Mouse (Mus musculus) layer of hippocampus, postnatal 36 days (tissue): ENCODE data around the gene Ccdc151. TPM values are rescaled to one million over a fixed set of nuclear protein-coding genes. Genes with fewer than 3 reads are reported as not detected.

Experiments
- DNase-seq, 2 experiments: peaks; one replicate each; pipeline ENCODE4 v3.0.0; 2022
- total RNA-seq, 2 experiments: library from RNA; stranded (reverse); gene quantifications; 2 replicates each; pipeline ENCODE4 v1.2.3; 2021

The Ccdc151 gene
- 1 to 10 TPM; 9.5 to 9.9 TPM for total RNA-seq

GRCm38 (mm10) chr9:22002194-22003162 lies at the start of gene Ccdc151, which contains the start of gene Prkcsh:
Gene Ccdc151 (minus strand): TSS chr9:22002634.
Gene Prkcsh (plus strand): TSS chr9:22002806.
- peak; percentile 99 to 100 for DNase-seq

DNA sequence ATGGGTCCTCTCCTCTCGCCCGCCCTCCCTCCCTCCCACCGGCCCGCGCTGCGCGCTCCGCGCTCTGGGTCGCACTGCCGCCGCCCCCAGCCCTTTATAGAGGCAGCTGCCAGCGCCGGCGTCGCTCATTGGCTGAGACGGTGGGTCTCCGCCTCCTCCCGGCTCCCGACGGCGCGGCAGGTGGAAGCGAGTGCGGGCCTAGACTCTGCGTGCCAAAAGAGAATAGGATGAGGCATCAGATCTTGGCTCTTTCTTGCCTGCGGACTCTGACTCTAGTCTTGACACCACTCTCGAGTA lies 49.5 kb upstream of the Ccdc151 start, which contains the start of gene Elavl3:
Elavl3 (minus strand) TSS at position 66 of the 297 bp plus-strand sequence.
- peak; percentile 81 to 82 for DNase-seq

DNA sequence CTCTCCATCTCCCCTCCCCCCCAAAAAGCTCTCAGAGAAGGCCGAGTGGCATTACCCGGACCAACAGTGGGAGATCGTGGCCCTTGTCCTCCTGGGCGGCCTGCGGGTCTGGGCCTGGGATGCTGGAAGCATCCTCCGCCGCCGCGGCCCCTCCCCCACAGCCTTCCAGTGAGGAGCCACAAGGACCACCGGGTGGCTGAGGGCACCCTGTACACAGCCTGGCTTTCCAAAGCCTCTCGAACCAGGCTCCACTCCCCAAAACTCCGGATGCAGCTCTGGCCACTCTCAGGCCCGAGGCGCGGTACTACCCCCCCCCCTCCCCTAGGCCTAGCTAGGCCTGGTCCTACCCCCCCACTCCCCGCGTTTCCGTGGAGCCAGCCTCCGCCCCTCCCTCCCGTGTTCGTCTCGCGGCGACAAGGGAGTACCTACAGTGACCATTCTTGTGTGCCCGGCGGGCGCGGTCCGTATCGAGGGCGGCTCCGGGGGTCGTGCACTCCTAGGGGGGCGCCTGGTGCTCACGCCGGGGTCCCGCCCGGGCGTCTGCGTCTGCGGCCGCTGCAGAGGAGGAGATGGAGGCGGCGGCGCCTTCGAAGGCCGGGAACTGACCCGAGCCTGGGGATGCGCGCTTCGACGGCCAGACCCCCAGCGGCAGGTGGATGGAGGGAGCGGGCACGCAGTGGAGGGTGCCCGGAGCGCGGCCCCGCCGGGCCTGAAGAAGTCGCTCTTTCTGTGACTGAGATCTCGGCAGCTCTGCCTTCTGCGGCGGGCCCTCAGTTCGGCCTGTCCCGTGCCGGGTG lies 48.9 kb upstream of the Ccdc151 start:
- no peak for DNase-seq

- peak; percentile 63 to 66 for DNase-seq
Observed at GRCm38 (mm10) chr9:22050351-22050889, 48.0 kb upstream of the Ccdc151 start.

DNA sequence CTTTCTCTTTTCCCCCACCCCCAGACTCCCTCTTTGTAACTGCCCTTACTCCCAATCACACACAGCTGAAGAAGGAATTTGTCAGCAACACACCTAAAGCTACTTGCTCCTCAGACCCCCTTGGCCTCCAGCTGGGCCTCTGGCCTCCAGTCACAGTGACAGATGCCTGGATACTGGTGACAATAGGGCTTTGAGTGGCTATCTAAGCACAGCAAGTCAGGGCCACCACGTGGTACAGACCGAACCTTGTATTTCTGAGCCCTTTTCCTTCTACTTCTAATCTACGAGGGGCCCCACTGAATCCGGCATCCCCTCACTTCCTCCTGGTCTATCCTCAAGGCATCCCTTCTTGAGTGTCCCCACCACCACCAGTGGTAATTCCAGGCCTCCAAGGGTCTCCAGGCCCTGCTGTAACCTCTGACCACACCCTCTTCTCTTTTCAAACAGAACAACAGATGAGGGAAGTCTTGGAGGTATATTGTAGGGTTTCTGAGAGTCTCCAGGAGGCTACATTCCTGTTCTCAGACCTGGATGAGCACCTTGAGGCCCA lies 47.4 kb upstream of the Ccdc151 start:
- DNase-seq: no peak

- DNase-seq: no peak
Observed at GRCm38 (mm10) chr9:22049315-22049714, 46.9 kb upstream of the Ccdc151 start.

DNA sequence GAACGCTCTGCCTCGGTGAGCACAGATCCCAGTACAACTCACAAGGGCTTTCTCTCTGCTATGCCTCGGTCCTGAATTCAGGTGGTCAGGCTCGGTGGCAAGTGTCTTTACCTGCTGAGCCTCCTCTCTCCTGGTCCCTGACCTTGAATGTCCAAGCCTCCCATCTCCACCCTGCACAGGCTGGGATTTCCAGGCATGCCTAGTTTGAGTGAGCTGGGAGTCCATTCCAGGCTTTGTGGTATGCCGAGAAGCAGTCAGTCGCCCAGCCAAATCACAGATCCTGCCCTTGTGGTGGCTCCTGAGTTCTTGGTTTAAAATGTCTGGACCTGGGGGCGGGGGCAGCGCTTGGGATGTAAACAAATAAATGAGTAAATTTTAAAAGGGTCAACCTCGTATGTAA lies 44.9 kb upstream of the Ccdc151 start:
- DNase-seq: no peak

- DNase-seq: no peak
Observed at GRCm38 (mm10) chr9:22041832-22042231, 39.4 kb upstream of the Ccdc151 start.

- no peak for DNase-seq
Observed at GRCm38 (mm10) chr9:22037826-22038225, 35.4 kb upstream of the Ccdc151 start.

GRCm38 (mm10) chr9:22035300-22036044 lies 33.0 kb upstream of the Ccdc151 start:
- no peak for DNase-seq

DNA sequence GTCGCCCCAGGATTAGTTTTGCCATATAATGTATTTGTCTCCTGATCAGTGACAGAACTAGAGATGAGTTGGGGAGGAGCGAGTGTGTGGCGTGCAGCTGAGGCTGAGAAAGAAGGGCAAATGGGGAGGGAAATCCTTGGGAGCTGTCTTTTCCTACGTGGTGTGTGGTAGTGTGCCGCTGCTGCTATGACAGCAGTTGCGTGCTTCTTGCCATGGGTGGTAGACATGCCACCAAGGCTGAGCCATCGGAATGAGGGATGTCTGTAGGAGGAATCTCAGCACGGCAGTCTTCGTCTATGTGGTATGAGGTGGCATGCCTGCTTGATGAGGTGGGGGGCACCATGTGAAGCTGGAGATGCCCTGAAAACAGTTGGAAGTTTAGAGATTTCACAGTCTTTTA lies 28.0 kb upstream of the Ccdc151 start:
- no peak for DNase-seq

DNA sequence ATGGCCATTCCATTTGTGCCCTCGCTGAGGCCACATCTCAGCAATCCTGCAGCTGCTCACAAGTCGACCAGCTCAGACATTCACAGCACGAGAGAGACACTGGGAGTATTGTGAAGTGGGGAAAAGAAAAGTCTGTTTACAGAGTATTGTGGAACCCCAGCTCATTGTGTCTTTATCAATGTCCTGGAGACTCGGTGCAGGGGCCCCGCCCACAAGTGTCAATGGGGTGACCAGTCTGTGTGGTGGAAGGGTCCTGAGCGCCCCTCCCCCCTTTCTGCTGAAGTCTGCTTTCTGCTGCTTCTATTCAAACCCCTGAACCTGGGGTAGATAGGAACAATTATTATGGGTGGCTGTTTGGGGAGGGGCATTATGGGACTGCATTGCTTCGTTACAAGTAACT lies 26.0 kb upstream of the Ccdc151 start:
- no peak for DNase-seq

DNA sequence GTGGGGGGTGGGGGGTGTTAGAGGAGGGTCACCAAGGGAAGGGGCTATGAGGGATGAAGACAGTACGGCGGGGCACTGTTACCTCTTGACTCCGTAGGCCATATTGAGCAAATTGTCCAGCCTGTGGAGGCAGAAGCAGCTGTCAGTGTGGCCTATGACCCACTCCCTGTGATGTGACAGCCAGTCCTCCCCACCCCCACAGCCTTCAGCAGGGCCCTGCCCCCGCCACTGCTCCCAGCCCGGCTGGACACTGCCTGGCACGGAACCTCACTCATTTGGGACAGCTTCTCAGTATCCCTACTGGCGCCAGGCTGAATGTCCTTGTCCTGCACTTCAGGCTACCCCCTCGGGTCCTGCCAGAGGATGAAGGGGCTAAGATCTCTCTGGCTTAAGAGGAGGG lies 22.2 kb upstream of the Ccdc151 start:
- no peak for DNase-seq

- DNase-seq: no peak
Observed at GRCm38 (mm10) chr9:22017208-22017825, 14.9 kb upstream of the Ccdc151 start.

DNA sequence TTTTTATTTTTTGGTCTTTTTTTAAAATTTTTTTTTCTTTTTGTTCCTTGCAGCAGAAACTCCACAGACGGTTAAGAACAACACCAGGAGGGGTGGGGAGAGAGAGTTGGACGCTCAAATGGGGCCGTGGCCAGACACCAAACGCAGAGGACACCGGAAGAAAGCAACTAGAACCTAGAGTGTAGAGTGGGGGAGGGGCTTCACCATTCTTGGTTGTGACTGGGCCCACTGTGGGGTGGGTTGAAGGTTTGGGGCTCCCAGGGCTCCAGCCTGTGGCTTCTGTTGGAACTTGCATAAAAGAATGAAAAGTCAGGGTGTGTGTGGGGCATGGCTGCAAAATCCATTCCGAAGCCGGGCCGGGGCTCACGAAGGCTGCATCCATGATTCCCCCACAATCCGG lies 13.8 kb upstream of the Ccdc151 start:
- DNase-seq: no peak

- no peak for DNase-seq
Observed at GRCm38 (mm10) chr9:22012731-22013130, 10.3 kb upstream of the Ccdc151 start.

DNA sequence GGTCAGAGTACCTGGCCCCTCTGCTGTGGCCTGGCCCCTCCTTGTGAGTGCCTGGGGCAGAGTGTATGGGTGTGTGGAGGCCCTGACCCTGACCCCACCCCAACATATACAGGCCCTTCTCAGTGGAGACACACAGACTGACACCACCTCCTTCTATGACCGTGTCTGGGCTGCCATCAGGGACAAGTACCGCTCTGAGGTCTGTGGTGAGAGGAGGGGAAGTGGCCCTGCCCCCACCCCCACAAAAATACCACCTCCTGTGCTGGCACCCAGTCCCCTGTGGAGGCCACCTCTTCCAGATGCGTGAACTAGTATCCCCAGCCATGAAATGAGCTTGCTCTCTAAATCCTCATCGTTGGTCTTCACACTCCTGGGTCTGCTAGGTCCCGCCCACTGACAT lies 8.6 kb upstream of the Ccdc151 start:
- no peak for DNase-seq

- DNase-seq: no peak
Observed at GRCm38 (mm10) chr9:22004546-22004945, 2.1 kb upstream of the Ccdc151 start.

GRCm38 (mm10) chr9:22003163-22003554 lies 725 bp upstream of the Ccdc151 start:
- peak in 1 of 2 experiments; percentile 58 for DNase-seq

DNA sequence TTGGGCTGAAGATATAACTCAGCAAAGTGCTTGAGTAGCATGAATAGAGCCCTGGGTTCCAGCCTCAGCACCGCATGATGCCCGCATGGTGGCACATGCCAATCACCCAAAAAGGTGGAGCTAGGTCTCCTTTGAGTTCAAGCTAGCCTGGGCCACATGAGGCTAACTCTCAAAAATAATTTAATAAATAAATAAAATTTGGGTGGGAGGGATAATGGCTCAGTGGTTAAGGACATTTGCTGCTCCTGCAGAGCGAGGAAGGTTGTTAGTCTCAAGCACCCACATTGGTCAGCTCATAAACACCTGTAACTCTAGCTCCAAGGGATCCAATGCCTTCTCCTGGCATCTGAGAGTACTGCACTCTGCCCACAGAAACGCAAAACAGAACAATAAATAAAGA lies 801 bp downstream of the Ccdc151 start:
- DNase-seq: no peak

DNA sequence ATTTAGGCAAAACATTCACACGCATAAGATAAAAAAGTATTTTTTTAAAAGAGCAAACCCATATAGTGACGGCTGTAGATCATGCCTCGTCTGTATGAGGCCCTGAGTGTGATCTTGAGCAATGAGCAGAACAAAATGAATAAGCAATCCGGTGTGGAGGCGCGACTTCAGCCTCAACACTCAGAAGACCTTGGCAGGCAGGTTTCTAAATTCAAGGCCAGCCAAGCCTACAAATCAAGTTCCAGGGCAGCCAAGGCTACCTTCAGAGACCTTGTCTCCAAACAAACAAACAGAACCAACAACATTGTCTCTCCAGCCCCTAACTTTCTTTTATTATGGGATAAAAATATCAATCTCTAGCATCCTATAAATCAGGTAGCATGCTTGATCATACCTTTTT lies 2.1 kb downstream of the Ccdc151 start:
- DNase-seq: no peak
